Mouse (Mus musculus) liver, embryonic 14.5 days (tissue): ENCODE results near the gene Nop14.

Experiments used
- CTCF ChIP-seq: IDR thresholded peaks from 2 replicates; pipeline ENCODE4 v1.5.1; 2016; ENCODE audit warnings: antibody characterized with exemption, low read depth, control low read depth
- EP300 ChIP-seq: IDR thresholded peaks from 2 replicates; pipeline ENCODE4 v1.6.1; 2016; ENCODE audit warnings: antibody characterized with exemption, low read depth

GRCm38 (mm10) chr5:34657556-34657955, 2.4 kb downstream of the Nop14 start:
- TF ChIP-seq EP300, result no peak
- no peak for TF ChIP-seq CTCF
